Mouse (Mus musculus): ENCODE data around the gene Smlr1. TPM values are rescaled to one million over a fixed set of nuclear protein-coding genes. Genes with fewer than 3 reads are reported as not detected.

The Smlr1 gene
- total RNA-seq, 2 experiments from 2014 or later: 0.39 to 5.1 TPM

- DNase-seq (ENCODE audit: low spot score in 2 of 2): no peak
Observed at GRCm38 (mm10) chr10:25503250-25503649, 32.8 kb downstream of the Smlr1 start.

GRCm38 (mm10) chr10:25499323-25500071 lies 36.6 kb downstream of the Smlr1 start:
- DNase-seq (ENCODE audit: low spot score in 2 of 2): no peak

GRCm38 (mm10) chr10:25488456-25488855 lies 47.6 kb downstream of the Smlr1 start:
- DNase-seq (ENCODE audit: low spot score in 2 of 2): peak; percentile 31 to 32

- peak in 1 of 2 experiments; percentile 10 for DNase-seq (ENCODE audit: low spot score in 2 of 2)
Observed at GRCm38 (mm10) chr10:25482791-25483190, 53.3 kb downstream of the Smlr1 start.

- no peak for DNase-seq (ENCODE audit: low spot score in 2 of 2)
Observed at GRCm38 (mm10) chr10:25479716-25480115, 56.4 kb downstream of the Smlr1 start.

Other genes starting within 250 kb of the Smlr1 start
- 100 to 1,000 TPM in 1 of 2 experiments, 10 to 100 TPM in 1; 87.9 to 104 TPM for gene Akap7, start 228.4 kb downstream of the Smlr1 start, total RNA-seq (2021)
- gene Epb41l2, start 176.5 kb downstream of the Smlr1 start, total RNA-seq (2021): 100 to 1,000 TPM in 1 of 2 experiments, 10 to 100 TPM in 1; 99.1 to 109 TPM